In the genomic region with DNA sequence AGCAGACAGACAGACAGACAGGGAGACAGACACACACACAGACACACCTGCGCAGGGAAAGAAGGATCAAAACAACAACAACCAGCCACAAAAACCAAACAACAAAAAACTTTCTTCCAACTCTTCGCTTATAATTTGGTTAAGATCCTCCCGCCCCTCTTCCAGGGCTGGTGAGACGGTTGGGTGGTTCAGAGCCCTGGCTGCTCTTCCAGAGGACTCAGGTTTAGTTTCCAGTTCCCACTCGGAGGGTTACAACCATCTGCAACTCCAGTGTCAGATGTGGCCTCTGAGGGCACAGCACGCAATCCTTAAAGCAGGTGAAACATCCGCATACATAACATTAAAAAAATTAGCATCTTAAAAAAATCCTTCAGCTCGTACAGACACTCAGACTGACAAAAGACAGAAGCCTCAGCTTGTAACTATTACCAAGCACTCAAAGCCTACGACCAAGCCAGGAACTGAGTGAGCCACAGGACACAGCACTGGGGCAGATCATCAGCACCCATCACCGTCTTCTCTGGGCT, we compare ENCODE assay signal across 22 mouse cellular contexts. TPM values are rescaled to one million over a fixed set of nuclear protein-coding genes. Genes with fewer than 3 reads are reported as not detected.
A peak's percentile ranks its signal among the peaks of the same experiment; 100 is the strongest.
DNase-seq lines count a peak whose midpoint lies in the region; ATAC-seq and TF ChIP-seq lines count a peak whose summit lies in the region.
"Had no signal": no experiment of that assay in that cellular context is flagged by ENCODE, and none has a peak within 500 bp of the region (broad histone marks: within the 10 kb centered on the region; RNA-seq: fewer than 3 reads in every experiment).

No protein-coding gene starts in this region.

- H3K27ac ChIP-seq in gastrocnemius, adult 2 months = peak overlapping the region; percentile 81
- no peak overlapping the region for H3K27ac ChIP-seq in liver, embryonic 11.5 days (ENCODE audit: low read depth, low read length)
- H3K27ac ChIP-seq in kidney, embryonic 16.5 days (ENCODE audit: low read length) = peak overlapping the region; percentile 92; the same call in 1 of the 2 replicates
- H3K27ac ChIP-seq in liver, embryonic 16.5 days (ENCODE audit: low read length) = peak overlapping the region; percentile 31
- H3K27ac ChIP-seq: limb, embryonic 10.5 days; macrophage had no signal

- peaks cover 12% of the 10 kb centered on the region for H3K36me3 ChIP-seq in liver, embryonic 11.5 days (ENCODE audit: control insufficient read depth, insufficient read depth, low read length)
- peaks cover 16% of the 10 kb centered on the region for H3K36me3 ChIP-seq in kidney, embryonic 16.5 days (ENCODE audit: insufficient read depth, low read length)
- peaks cover 22% of the 10 kb centered on the region for H3K36me3 ChIP-seq in liver, embryonic 16.5 days (ENCODE audit: control insufficient read depth, insufficient read depth)

- ATAC-seq in liver, embryonic 11.5 days (replicated peaks; ENCODE audit: low FRiP score) = no peak
- no peak for ATAC-seq in kidney, embryonic 16.5 days (ENCODE audit: low FRiP score, low TSS enrichment)
- no peak for ATAC-seq in liver, embryonic 16.5 days (ENCODE audit: low read depth)
- ATAC-seq: forebrain, postnatal 0 days had no signal

- WGBS in liver, embryonic 11.5 days = 81% methylated on average over 10 of the region's 10 CpGs
- 68% methylated on average over 10 of the region's 10 CpGs for WGBS in kidney, embryonic 16.5 days
- WGBS in liver, embryonic 16.5 days (ENCODE audit: insufficient replicate concordance) = 81% methylated on average over 10 of the region's 10 CpGs

- no peak for TF ChIP-seq CTCF in gastrocnemius, adult 2 months (IDR thresholded peaks at IDR 0.05)

- no peaks in the 10 kb centered on the region for H3K9me3 ChIP-seq in liver, embryonic 11.5 days (ENCODE audit: control insufficient read depth, low read length)
- H3K9me3 ChIP-seq in kidney, embryonic 16.5 days (ENCODE audit: low read length) = no peaks in the 10 kb centered on the region
- no peaks in the 10 kb centered on the region for H3K9me3 ChIP-seq in liver, embryonic 16.5 days (replicated peaks; ENCODE audit: control insufficient read depth, low read length)
- H3K9me3 ChIP-seq: heart, embryonic 13.5 days; limb, embryonic 10.5 days; neural tube, embryonic 13.5 days had no signal

- H3K4me2 ChIP-seq in liver, embryonic 11.5 days = peak overlapping the region; percentile 62; the same call in 1 of the 2 replicates
- no peak overlapping the region for H3K4me2 ChIP-seq in kidney, embryonic 16.5 days (replicated peaks; ENCODE audit: low read depth, low read length)
- H3K4me2 ChIP-seq in liver, embryonic 16.5 days (ENCODE audit: low read depth, low read length) = peak overlapping the region; percentile 80
- H3K4me2 ChIP-seq: midbrain, embryonic 11.5 days; neural tube, embryonic 13.5 days had no signal

- no peak for DNase-seq in gastrocnemius, adult 2 months
- DNase-seq in gastrocnemius, postnatal 14 days = no peak
- no peak for DNase-seq in liver, embryonic 11.5 days (ENCODE audit: low spot score)
- no peak for DNase-seq in liver
- DNase-seq in left cerebral cortex, postnatal 14 days (ENCODE audit: low spot score in 2 of 2) = no peak
- DNase-seq in testis, postnatal 14 days (ENCODE audit: low spot score) = no peak
- DNase-seq: cerebellum, adult 11-12 months; cerebellum, postnatal 25 days; forebrain, postnatal 0 days; gastrocnemius, postnatal 10 days; lung, embryonic 14.5 days; right cerebral cortex, postnatal 25 days; thymus, postnatal 14 days had no signal

- H3K4me1 ChIP-seq in liver, embryonic 11.5 days (replicated peaks; ENCODE audit: control insufficient read depth, insufficient read depth, low read length) = peaks cover 45% of the 10 kb centered on the region
- peaks cover 60% of the 10 kb centered on the region for H3K4me1 ChIP-seq in kidney, embryonic 16.5 days (ENCODE audit: insufficient read depth, low read length)
- H3K4me1 ChIP-seq in liver, embryonic 16.5 days (ENCODE audit: control insufficient read depth, low read depth, low read length) = peaks cover 58% of the 10 kb centered on the region

- intact Hi-C loops in gastrocnemius, adult 2 months (cut with DNase I) = no loop called here
- intact Hi-C loops in gastrocnemius, postnatal 14 days (cut with DNase I; ENCODE audit: low total_unique reads) = no loop called here
- intact Hi-C loops in left cerebral cortex, postnatal 14 days (cut with DNase I) = no loop called here

- no peaks in the 10 kb centered on the region for H3K27me3 ChIP-seq in liver, embryonic 11.5 days (replicated peaks; ENCODE audit: control insufficient read depth, insufficient read depth, low read length)
- no peaks in the 10 kb centered on the region for H3K27me3 ChIP-seq in kidney, embryonic 16.5 days (ENCODE audit: insufficient read depth, low read length)
- H3K27me3 ChIP-seq in liver, embryonic 16.5 days (ENCODE audit: control insufficient read depth, insufficient read depth, low read depth, low read length) = no peaks in the 10 kb centered on the region
- H3K27me3 ChIP-seq: heart, embryonic 13.5 days; neural tube, embryonic 13.5 days had no signal

- 0 out of 2 replicates have a peak overlapping the region, but pooled peaks have one; percentile 25 for H3K9ac ChIP-seq in liver, embryonic 11.5 days (ENCODE audit: low read depth, low read length)
- H3K9ac ChIP-seq in kidney, embryonic 16.5 days (replicated peaks; ENCODE audit: low read length) = no peak overlapping the region; the same call in 1 of the 2 replicates
- H3K9ac ChIP-seq in liver, embryonic 16.5 days (ENCODE audit: low read depth, low read length) = no peak overlapping the region
- H3K9ac ChIP-seq: heart, embryonic 13.5 days; lung, embryonic 14.5 days; neural tube, embryonic 13.5 days had no signal

- no peak overlapping the region; the same call in 1 of the 2 replicates for H3K4me3 ChIP-seq in gastrocnemius, adult 2 months
- no peak overlapping the region for H3K4me3 ChIP-seq in liver, embryonic 11.5 days (ENCODE audit: low read depth, low read length)
- H3K4me3 ChIP-seq in kidney, embryonic 16.5 days (ENCODE audit: low read length) = no peak overlapping the region
- H3K4me3 ChIP-seq in liver, embryonic 16.5 days (ENCODE audit: low read depth, low read length) = peak overlapping the region; percentile 62
- H3K4me3 ChIP-seq: limb, embryonic 10.5 days; neural tube, embryonic 13.5 days had no signal

RNA-seq across cellular contexts. Expression of a gene that starts 22.2 kb away (rescaled TPM):
- total RNA-seq in gastrocnemius, adult 2 months (2021) = 1 to 10 TPM; 6.1 to 7.2 TPM
- total RNA-seq in gastrocnemius, postnatal 14 days (2021) = 1 to 10 TPM; 5.6 to 8.9 TPM
- 16.2 and 17.8 TPM in 2 replicates for polyA plus RNA-seq in liver, embryonic 11.5 days (2014; fragmentation: Nextera tagmentation; extraction: Ambion mirVana)
- 15.0 and 16.7 TPM in 2 replicates for polyA plus RNA-seq in kidney, embryonic 16.5 days (2015; fragmentation: Nextera tagmentation; extraction: Ambion mirVana)
- 6.1 and 6.8 TPM in 2 replicates for polyA plus RNA-seq in liver, embryonic 16.5 days (2015; fragmentation: Nextera tagmentation; extraction: Ambion mirVana)
- total RNA-seq in left cerebral cortex, postnatal 14 days (2021) = 10 to 100 TPM; 19.7 to 21.4 TPM

RNA-seq across cellular contexts. Expression of a gene that starts 32.0 kb away (rescaled TPM):
- total RNA-seq in gastrocnemius, adult 2 months (2021) = not detected
- not detected for total RNA-seq in gastrocnemius, postnatal 14 days (2021)
- polyA plus RNA-seq in liver, embryonic 11.5 days (2014; fragmentation: Nextera tagmentation; extraction: Ambion mirVana) = 0.23 TPM in 1 of 2 replicates, not detected in the other
- polyA plus RNA-seq in kidney, embryonic 16.5 days (2015; fragmentation: Nextera tagmentation; extraction: Ambion mirVana) = 20.4 and 22.5 TPM in 2 replicates
- 0.21 TPM in 1 of 2 replicates, not detected in the other for polyA plus RNA-seq in liver, embryonic 16.5 days (2015; fragmentation: Nextera tagmentation; extraction: Ambion mirVana)
- total RNA-seq in left cerebral cortex, postnatal 14 days (2021) = not detected
- total RNA-seq: forebrain, postnatal 0 days; gastrocnemius, postnatal 10 days; hematopoietic stem cell, adult 5-6 weeks; monocyte, adult 5-6 weeks had no signal
- polyA plus RNA-seq: forebrain, postnatal 0 days; heart, embryonic 13.5 days; limb, embryonic 10.5 days; lung, embryonic 14.5 days; macrophage; midbrain, embryonic 11.5 days; neural tube, embryonic 13.5 days had no signal
